Mouse (Mus musculus) spleen, adult 2 months (tissue): ENCODE results near the gene Slc9a3r2.

Source experiments
- CTCF ChIP-seq: fragments of 200-500 bp; IDR thresholded peaks from 2 replicates; pipeline ENCODE4 v1.5.1; 2011; ENCODE audit warnings: mild to moderate bottlenecking, inconsistent platforms; ENCODE audit not compliant: insufficient read depth, insufficient read length, insufficient replicate concordance; ENCODE audit errors: extremely low read depth
- POLR2A ChIP-seq: fragments of 200-500 bp; IDR thresholded peaks from 2 replicates; pipeline ENCODE4 v1.6.1; 2011; ENCODE audit warnings: low read depth, low read length, inconsistent platforms

DNA sequence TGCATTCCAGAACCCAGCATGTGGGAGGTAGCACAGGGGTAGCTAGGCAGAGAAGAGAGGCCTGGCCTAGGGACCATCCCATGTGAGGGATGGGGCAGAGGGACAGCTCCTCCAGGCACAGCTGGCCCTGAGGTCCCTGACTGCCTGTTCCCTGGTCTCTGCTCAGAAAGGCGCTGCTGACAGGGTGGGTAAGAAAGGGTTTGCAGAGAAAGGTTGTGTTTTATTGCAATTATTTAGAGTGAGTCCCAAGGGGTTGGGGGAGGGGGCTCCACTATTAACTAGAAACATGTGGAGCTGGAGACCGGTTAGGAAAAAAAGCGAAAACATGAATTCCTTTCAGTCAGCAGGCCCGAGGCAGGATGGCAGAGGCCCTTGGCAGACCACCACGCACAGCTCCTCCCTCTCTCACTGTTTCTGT, 10.5 kb downstream of the Slc9a3r2 start:
- TF ChIP-seq CTCF (no peak), POLR2A (no peak)
